Mouse (Mus musculus) liver, adult 2 months (tissue): ENCODE data around the gene Jagn1.

ENCODE experiments used
- CTCF ChIP-seq: fragments of 200-500 bp; IDR thresholded peaks from 2 replicates; pipeline ENCODE4 v1.5.1; 2011; ENCODE audit warnings: low read depth, low read length, control low read depth
- POLR2A ChIP-seq: fragments of 200-500 bp; IDR thresholded peaks from 2 replicates; pipeline ENCODE4 v1.6.1; 2011; ENCODE audit warnings: low read length, control low read depth; ENCODE audit not compliant: insufficient read depth; ENCODE audit errors: extremely low read depth

DNA sequence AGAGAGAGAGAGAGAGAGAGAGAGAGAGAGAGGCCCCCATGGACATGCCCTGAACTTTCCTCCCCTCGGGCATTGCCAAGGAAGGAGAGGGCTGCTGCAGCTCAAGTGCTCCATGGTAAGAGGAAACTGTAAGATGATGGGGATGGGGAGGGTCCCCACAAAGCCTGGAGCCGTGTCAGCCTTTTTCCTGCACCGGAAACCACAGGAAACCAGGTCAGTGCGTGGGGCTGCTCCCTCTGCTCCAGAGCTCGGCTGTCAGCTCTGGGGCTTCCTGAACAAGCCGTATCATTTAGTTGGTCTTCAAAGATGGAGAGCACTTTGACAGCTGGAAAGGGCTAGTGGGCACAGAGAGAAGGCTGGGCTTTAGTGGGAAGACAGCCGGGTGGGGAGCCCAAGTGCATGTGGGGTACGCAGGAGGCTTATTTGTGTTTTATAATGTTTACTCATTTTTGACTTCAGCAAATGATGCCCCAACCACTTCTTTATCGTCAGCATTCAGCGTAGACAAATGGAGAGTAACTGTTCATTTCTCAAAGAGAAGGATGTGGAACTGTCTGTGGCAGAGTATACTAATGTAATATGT, 15.7 kb downstream of the Jagn1 start, which contains the start of gene Il17re:
- TF ChIP-seq POLR2A (no peak), CTCF (no peak)
